Mouse (Mus musculus): Measurements from ENCODE around the gene Olfr303. TPM values are rescaled to one million over a fixed set of nuclear protein-coding genes. Genes with fewer than 3 reads are reported as not detected.
"Not testable (repeated sequence)": the region's sequence is repeated elsewhere in the genome, so short reads cannot be mapped to it uniquely, and the experiment has no call there.

Gene Olfr303
- not detected in 2 replicates for polyA plus RNA-seq (2015; fragmentation: Nextera tagmentation; extraction: Ambion mirVana)

DNA sequence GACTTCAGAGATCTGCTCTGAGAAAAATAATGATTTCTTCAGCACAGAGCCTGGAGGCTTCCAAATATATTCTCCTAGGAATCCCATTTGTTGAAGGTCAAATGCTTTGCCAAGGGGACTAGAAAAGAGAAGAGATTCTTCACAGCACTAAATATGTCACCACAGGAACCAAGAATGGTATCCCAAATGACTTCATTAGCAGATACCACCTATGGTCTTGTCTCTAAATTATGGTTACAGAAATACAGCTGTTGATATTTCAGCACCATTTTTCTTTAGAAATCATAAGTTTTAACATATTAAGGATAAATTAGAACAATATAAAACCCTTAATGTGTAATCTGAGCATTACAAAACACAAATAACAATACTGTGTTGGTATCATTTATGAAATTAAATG is at the start of gene Olfr303:
TSS of gene Olfr303 (minus strand) at position 101 of the 400 bp plus-strand sequence.
- Histone ChIP-seq H3K9me3 (replicated peaks; ENCODE audit: control insufficient read depth, low read length) (no peaks in the 10 kb centered on the region), H3K9ac (ENCODE audit: low read depth, low read length) (no peak within 1 kb of the TSS)
- no peak for ATAC-seq (ENCODE audit: low read depth)

GRCm38 (mm10) chr7:86403546-86403945 is 6.0 kb upstream of the Olfr303 start, which contains the start of gene Olfr301:
Olfr301 (plus strand) TSS chr7:86403846.
- Histone ChIP-seq H3K4me2 (ENCODE audit: low read depth, low read length) (no peak within 1 kb of the TSS), H3K4me3 (ENCODE audit: low read depth, low read length) (no peak within 1 kb of the TSS), H3K36me3 (ENCODE audit: control insufficient read depth, insufficient read depth) (no peaks in the 10 kb centered on the region), H3K9me3 (replicated peaks; ENCODE audit: control insufficient read depth, low read length) (no peaks in the 10 kb centered on the region), H3K4me1 (ENCODE audit: control insufficient read depth, low read depth, low read length) (no peaks in the 10 kb centered on the region), H3K27me3 (ENCODE audit: control insufficient read depth, insufficient read depth, low read depth, low read length) (no peaks in the 10 kb centered on the region), H3K27ac (ENCODE audit: low read length) (no peak within 1 kb of the TSS), H3K9ac (ENCODE audit: low read depth, low read length) (no peak within 1 kb of the TSS)
- ATAC-seq (ENCODE audit: low read depth), result no peak
- WGBS (ENCODE audit: insufficient replicate concordance), result 56% methylated on average over 2 of the region's 2 CpGs

More for the DNA sequence above, at the start of gene Olfr303:
- Histone ChIP-seq H3K4me2 (ENCODE audit: low read depth, low read length) (no peak within 1 kb of the TSS), H3K4me1 (ENCODE audit: control insufficient read depth, low read depth, low read length) (no peaks in the 10 kb centered on the region), H3K27me3 (ENCODE audit: control insufficient read depth, insufficient read depth, low read depth, low read length) (no peaks in the 10 kb centered on the region), H3K36me3 (ENCODE audit: control insufficient read depth, insufficient read depth) (no peaks in the 10 kb centered on the region), H3K4me3 (ENCODE audit: low read depth, low read length) (no peak within 1 kb of the TSS), H3K27ac (ENCODE audit: low read length) (no peak within 1 kb of the TSS)

DNA sequence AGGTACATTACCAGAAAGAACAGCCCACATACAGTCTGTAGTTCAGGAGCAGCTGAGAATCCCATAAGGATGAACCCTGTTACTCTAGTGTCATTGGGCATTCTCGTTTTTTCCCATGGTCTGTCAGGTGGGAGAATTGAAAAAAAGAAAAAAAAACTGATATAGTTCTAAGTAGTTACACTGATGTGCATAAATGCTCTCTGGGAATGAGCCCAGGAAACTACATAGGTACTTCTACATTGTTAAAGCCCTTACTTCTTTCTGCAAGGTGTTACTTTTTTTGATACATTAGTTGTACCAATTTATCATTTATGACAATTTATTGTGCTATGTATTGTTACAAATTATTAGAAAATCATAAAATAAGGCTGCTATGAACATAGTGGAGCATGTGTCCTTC is 11.0 kb downstream of the Olfr303 start, which contains the start of gene Olfr304:
TSS of gene Olfr304 (minus strand) at position 101 of the 400 bp plus-strand sequence.
- Histone ChIP-seq H3K4me1 (ENCODE audit: control insufficient read depth, low read depth, low read length) (no peaks in the 10 kb centered on the region), H3K4me2 (ENCODE audit: low read depth, low read length) (no peak within 1 kb of the TSS), H3K36me3 (ENCODE audit: control insufficient read depth, insufficient read depth) (no peaks in the 10 kb centered on the region), H3K4me3 (ENCODE audit: low read depth, low read length) (no peak within 1 kb of the TSS), H3K9me3 (replicated peaks; ENCODE audit: control insufficient read depth, low read length) (no peaks in the 10 kb centered on the region), H3K27me3 (ENCODE audit: control insufficient read depth, insufficient read depth, low read depth, low read length) (no peaks in the 10 kb centered on the region), H3K9ac (ENCODE audit: low read depth, low read length) (no peak within 1 kb of the TSS), H3K27ac (ENCODE audit: low read length) (no peak within 1 kb of the TSS)
- no peak for ATAC-seq (ENCODE audit: low read depth)
- WGBS (ENCODE audit: insufficient replicate concordance), result 33% methylated on average over 1 of the region's 1 CpGs

DNA sequence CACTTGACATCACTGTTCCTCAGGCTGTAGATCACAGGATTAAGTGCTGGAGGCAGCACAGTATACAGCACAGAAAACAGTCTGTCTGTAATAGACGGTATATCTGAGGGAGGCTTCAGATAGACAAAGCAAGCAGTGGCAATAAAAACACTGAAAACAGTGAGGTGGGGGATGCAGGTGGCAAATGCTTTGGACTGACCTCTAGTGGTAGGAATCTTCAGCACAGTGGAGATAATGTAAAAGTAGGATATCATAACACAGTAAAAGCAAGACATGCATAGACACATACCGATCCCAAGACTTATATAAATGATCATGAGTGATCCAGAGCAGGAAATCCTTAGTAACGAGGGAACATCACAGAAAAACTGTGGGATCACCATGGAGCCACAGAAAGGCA is 11.8 kb downstream of the Olfr303 start:
- no peak overlapping the region for H3K4me2 ChIP-seq (ENCODE audit: low read depth, low read length)
- H3K9me3 ChIP-seq (replicated peaks; ENCODE audit: control insufficient read depth, low read length), result no peaks in the 10 kb centered on the region
- 47% methylated on average over 3 of the region's 3 CpGs for WGBS (ENCODE audit: insufficient replicate concordance)
- no peaks in the 10 kb centered on the region for H3K27me3 ChIP-seq (ENCODE audit: control insufficient read depth, insufficient read depth, low read depth, low read length)
- H3K36me3 ChIP-seq (ENCODE audit: control insufficient read depth, insufficient read depth), result no peaks in the 10 kb centered on the region
- no peak overlapping the region for H3K27ac ChIP-seq (ENCODE audit: low read length)
- H3K9ac ChIP-seq (ENCODE audit: low read depth, low read length), result no peak overlapping the region
- no peak overlapping the region for H3K4me3 ChIP-seq (ENCODE audit: low read depth, low read length)
- ATAC-seq (ENCODE audit: low read depth), result no peak
- H3K4me1 ChIP-seq (ENCODE audit: control insufficient read depth, low read depth, low read length), result no peaks in the 10 kb centered on the region

- Histone ChIP-seq H3K27ac (ENCODE audit: low read length) (no peak within 1 kb of the TSS), H3K4me3 (ENCODE audit: low read depth, low read length) (no peak within 1 kb of the TSS), H3K9me3 (replicated peaks; ENCODE audit: control insufficient read depth, low read length) (no peaks in the 10 kb centered on the region), H3K36me3 (ENCODE audit: control insufficient read depth, insufficient read depth) (no peaks in the 10 kb centered on the region), H3K27me3 (ENCODE audit: control insufficient read depth, insufficient read depth, low read depth, low read length) (no peaks in the 10 kb centered on the region), H3K9ac (ENCODE audit: low read depth, low read length) (no peak within 1 kb of the TSS), H3K4me2 (ENCODE audit: low read depth, low read length) (no peak within 1 kb of the TSS), H3K4me1 (ENCODE audit: control insufficient read depth, low read depth, low read length) (no peaks in the 10 kb centered on the region)
- no peak for ATAC-seq (ENCODE audit: low read depth)
- 51% methylated on average over 1 of the region's 1 CpGs for WGBS (ENCODE audit: insufficient replicate concordance)
These were observed 30.8 kb downstream of the Olfr303 start, which contains the start of gene Olfr305 for GRCm38 (mm10) chr7:86366828-86367227. Olfr305 (minus strand) TSS chr7:86366928.

GRCm38 (mm10) chr7:86346296-86346695 is 51.3 kb downstream of the Olfr303 start:
- not testable (repeated sequence) for H3K27ac ChIP-seq (ENCODE audit: low read length); H3K9ac ChIP-seq (ENCODE audit: low read depth, low read length); H3K4me3 ChIP-seq (ENCODE audit: low read depth, low read length); ATAC-seq (ENCODE audit: low read depth); H3K4me1 ChIP-seq (ENCODE audit: control insufficient read depth, low read depth, low read length); H3K4me2 ChIP-seq (ENCODE audit: low read depth, low read length); H3K36me3 ChIP-seq (ENCODE audit: control insufficient read depth, insufficient read depth); H3K27me3 ChIP-seq (ENCODE audit: control insufficient read depth, insufficient read depth, low read depth, low read length); H3K9me3 ChIP-seq (replicated peaks; ENCODE audit: control insufficient read depth, low read length)
- WGBS (ENCODE audit: insufficient replicate concordance), result 73% methylated on average over 9 of the region's 9 CpGs

- Histone ChIP-seq H3K4me3 (ENCODE audit: low read depth, low read length) (no peak overlapping the region), H3K9me3 (replicated peaks; ENCODE audit: control insufficient read depth, low read length) (no peaks in the 10 kb centered on the region), H3K27me3 (ENCODE audit: control insufficient read depth, insufficient read depth, low read depth, low read length) (no peaks in the 10 kb centered on the region), H3K27ac (ENCODE audit: low read length) (no peak overlapping the region), H3K4me2 (ENCODE audit: low read depth, low read length) (no peak overlapping the region), H3K4me1 (ENCODE audit: control insufficient read depth, low read depth, low read length) (no peaks in the 10 kb centered on the region), H3K36me3 (ENCODE audit: control insufficient read depth, insufficient read depth) (no peaks in the 10 kb centered on the region), H3K9ac (ENCODE audit: low read depth, low read length) (no peak overlapping the region)
- no peak for ATAC-seq (ENCODE audit: low read depth)
- WGBS (ENCODE audit: insufficient replicate concordance), result 49% methylated on average over 3 of the region's 3 CpGs
These were observed 53.3 kb downstream of the Olfr303 start for GRCm38 (mm10) chr7:86344253-86344652.

- WGBS (ENCODE audit: insufficient replicate concordance), result 57% methylated on average over 14 of the region's 14 CpGs
- H3K27ac ChIP-seq (ENCODE audit: low read length), result no peak overlapping the region
- no peaks in the 10 kb centered on the region for H3K36me3 ChIP-seq (ENCODE audit: control insufficient read depth, insufficient read depth)
- H3K4me2 ChIP-seq (ENCODE audit: low read depth, low read length), result no peak overlapping the region
- H3K9ac ChIP-seq (ENCODE audit: low read depth, low read length), result no peak overlapping the region
- H3K9me3 ChIP-seq (replicated peaks; ENCODE audit: control insufficient read depth, low read length), result no peaks in the 10 kb centered on the region
- H3K27me3 ChIP-seq (ENCODE audit: control insufficient read depth, insufficient read depth, low read depth, low read length), result no peaks in the 10 kb centered on the region
- H3K4me1 ChIP-seq (ENCODE audit: control insufficient read depth, low read depth, low read length), result no peaks in the 10 kb centered on the region
- H3K4me3 ChIP-seq (ENCODE audit: low read depth, low read length), result no peak overlapping the region
- no peak for ATAC-seq (ENCODE audit: low read depth)
These were observed 54.6 kb downstream of the Olfr303 start for GRCm38 (mm10) chr7:86342881-86343565.
